Mouse (Mus musculus) kidney, adult 2 months (tissue): ENCODE data around the gene Tmem108. TPM values are rescaled to one million over a fixed set of nuclear protein-coding genes. Genes with fewer than 3 reads are reported as not detected.

ENCODE experiments used
- DNase-seq: peaks from one replicate; pipeline ENCODE4 v3.0.0; 2021
- H3K27ac ChIP-seq: fragments of 200-500 bp; 2 replicates; pipeline ENCODE4 v1.5.1; 2012; ENCODE audit warnings: low read depth, low read length, control low read depth, inconsistent platforms; ENCODE audit not compliant: insufficient read depth
- H3K27me3 ChIP-seq: fragments of 200-500 bp; replicated peaks from 2 replicates; pipeline ENCODE4 v1.6.1; 2012; ENCODE audit warnings: mild to moderate bottlenecking, moderate library complexity, low read length, inconsistent platforms; ENCODE audit not compliant: control insufficient read depth, insufficient read depth
- H3K36me3 ChIP-seq: fragments of 200-500 bp; 2 replicates; pipeline ENCODE4 v1.6.1; 2012; ENCODE audit warnings: mild to moderate bottlenecking, moderate library complexity, low read length, inconsistent platforms; ENCODE audit not compliant: control insufficient read depth, insufficient read depth
- H3K4me1 ChIP-seq: fragments of 200-500 bp; 2 replicates; pipeline ENCODE4 v1.6.1; 2011; ENCODE audit warnings: low read length; ENCODE audit not compliant: control insufficient read depth, insufficient read depth
- H3K4me3 ChIP-seq: fragments of 200-500 bp; 2 replicates; pipeline ENCODE4 v1.5.1; 2011; ENCODE audit warnings: mild to moderate bottlenecking, low read depth, low read length, control low read depth; ENCODE audit not compliant: insufficient read depth
- CTCF ChIP-seq: fragments of 200-500 bp; conservative IDR thresholded peaks from 2 replicates; pipeline ENCODE4 v1.5.1; 2011; ENCODE audit warnings: low read depth, mild to moderate bottlenecking, control low read depth, low read length, moderate library complexity, mixed read lengths; ENCODE audit not compliant: insufficient read depth, insufficient read length
- POLR2A ChIP-seq: fragments of 200-500 bp; IDR thresholded peaks from one replicate; pipeline ENCODE4 v1.6.1; 2011; ENCODE audit warnings: low read depth, low read length, control low read depth
- WGBS: fragments of 180-500 bp; shearing (Covaris S2); methylation state at CpG from one replicate; pipeline ENCODE4 v1.1.7; 2018; 5-methylcytosine and 5-hydroxymethylcytosine counted together
- polyA plus RNA-seq: library from polyadenylated mRNA; depleted of rRNA; stranded (reverse); fragments of >200 nt; gene quantifications from 2 replicates; pipeline ENCODE4 v1.2.3, GENCODE M21; 2012

Gene Tmem108
- polyA plus RNA-seq, 1 experiment, result 7.1 TPM

GRCm38 (mm10) chr9:103702452-103702851 is 59.2 kb downstream of the Tmem108 start:
- 93% methylated on average over 5 of the region's 5 CpGs for WGBS
- peak; percentile 39 for TF ChIP-seq CTCF
- no peak for TF ChIP-seq POLR2A
- DNase-seq, result no peak
- Histone ChIP-seq H3K4me3 (no peak overlapping the region), H3K36me3 (no peaks in the 10 kb centered on the region), H3K4me1 (peaks cover 6% of the 10 kb centered on the region; the same call in 1 of the 2 replicates), H3K27me3 (no peaks in the 10 kb centered on the region), H3K27ac (no peak overlapping the region)

- 89% methylated on average over 4 of the region's 4 CpGs for whole genome bisulfite sequencing
- no peak overlapping the region for H3K27ac ChIP-seq
- DNase-seq, result no peak
- TF ChIP-seq POLR2A (no peak), CTCF (no peak)
- no peak overlapping the region for H3K4me3 ChIP-seq
- H3K27me3 ChIP-seq, result no peaks in the 10 kb centered on the region
- peaks cover 6% of the 10 kb centered on the region; the same call in 1 of the 2 replicates for H3K4me1 ChIP-seq
- no peaks in the 10 kb centered on the region for H3K36me3 ChIP-seq
These were observed 60.2 kb downstream of the Tmem108 start for GRCm38 (mm10) chr9:103701448-103701847.

- H3K27ac ChIP-seq, result no peak overlapping the region
- H3K4me3 ChIP-seq, result no peak overlapping the region
- H3K27me3 ChIP-seq, result no peaks in the 10 kb centered on the region
- DNase-seq, result no peak
- H3K36me3 ChIP-seq, result no peaks in the 10 kb centered on the region
- WGBS, result 92% methylated on average over 1 of the region's 1 CpGs
- TF ChIP-seq POLR2A, result no peak
- TF ChIP-seq CTCF, result no peak
- H3K4me1 ChIP-seq, result peaks cover 6% of the 10 kb centered on the region; the same call in 1 of the 2 replicates
These were observed 61.4 kb downstream of the Tmem108 start for GRCm38 (mm10) chr9:103700240-103700639.

- 82% methylated on average over 6 of the region's 6 CpGs for WGBS
- Histone ChIP-seq H3K4me1 (peaks cover 6% of the 10 kb centered on the region; the same call in 1 of the 2 replicates), H3K27me3 (no peaks in the 10 kb centered on the region), H3K4me3 (no peak overlapping the region), H3K36me3 (no peaks in the 10 kb centered on the region), H3K27ac (no peak overlapping the region)
- TF ChIP-seq CTCF (no peak), POLR2A (no peak)
- no peak for DNase-seq
These were observed 64.7 kb downstream of the Tmem108 start for GRCm38 (mm10) chr9:103696967-103697366.

GRCm38 (mm10) chr9:103693826-103694225 is 67.8 kb downstream of the Tmem108 start:
- H3K27ac ChIP-seq, result no peak overlapping the region
- no peak overlapping the region for H3K4me3 ChIP-seq
- TF ChIP-seq CTCF (no peak), POLR2A (no peak)
- H3K27me3 ChIP-seq, result no peaks in the 10 kb centered on the region
- peaks cover 6% of the 10 kb centered on the region; the same call in 1 of the 2 replicates for H3K4me1 ChIP-seq
- no peaks in the 10 kb centered on the region for H3K36me3 ChIP-seq
- DNase-seq, result no peak

GRCm38 (mm10) chr9:103692699-103693098 is 68.9 kb downstream of the Tmem108 start:
- Histone ChIP-seq H3K27me3 (no peaks in the 10 kb centered on the region), H3K36me3 (no peaks in the 10 kb centered on the region), H3K4me3 (no peak overlapping the region), H3K4me1 (no peaks in the 10 kb centered on the region), H3K27ac (no peak overlapping the region)
- DNase-seq, result no peak
- TF ChIP-seq CTCF (no peak), POLR2A (no peak)
- WGBS, result 86% methylated on average over 4 of the region's 4 CpGs

GRCm38 (mm10) chr9:103691847-103692246 is 69.8 kb downstream of the Tmem108 start:
- TF ChIP-seq POLR2A, result no peak
- no peak for TF ChIP-seq CTCF
- H3K4me1 ChIP-seq, result no peaks in the 10 kb centered on the region
- H3K36me3 ChIP-seq, result no peaks in the 10 kb centered on the region
- no peaks in the 10 kb centered on the region for H3K27me3 ChIP-seq
- DNase-seq, result no peak
- no peak overlapping the region for H3K27ac ChIP-seq
- WGBS, result 87% methylated on average over 9 of the region's 9 CpGs
- no peak overlapping the region for H3K4me3 ChIP-seq
